ENCODE assay signal across 15 mouse cellular contexts in genomic region chr4:147957141-147957540, GRCm38 (mm10). TPM values are rescaled to one million over a fixed set of nuclear protein-coding genes. Genes with fewer than 3 reads are reported as not detected.
DNase-seq lines count a peak whose midpoint lies in the region; ATAC-seq and TF ChIP-seq lines count a peak whose summit lies in the region.
"Had no signal": no experiment of that assay in that cellular context is flagged by ENCODE, and none has a peak within 500 bp of the region (broad histone marks: within the 10 kb centered on the region; RNA-seq: fewer than 3 reads in every experiment).

No protein-coding gene starts in this region.

- no peak for TF ChIP-seq CTCF in stomach, postnatal 0 days (IDR thresholded peaks at IDR 0.05; ENCODE audit: low read depth)
- no peak for TF ChIP-seq CTCF in left cerebral cortex, adult 2 months (IDR thresholded peaks at IDR 0.05)

- no peak for TF ChIP-seq EP300 in stomach, postnatal 0 days (optimal IDR thresholded peaks at IDR 0.05)

- no peaks in the 10 kb centered on the region for H3K4me1 ChIP-seq in forebrain, embryonic 11.5 days (replicated peaks; ENCODE audit: control insufficient read depth, insufficient read depth, low read length)
- no peaks in the 10 kb centered on the region for H3K4me1 ChIP-seq in forebrain, embryonic 16.5 days (replicated peaks; ENCODE audit: control insufficient read depth, insufficient read depth, low read length)
- H3K4me1 ChIP-seq in midbrain, embryonic 11.5 days (ENCODE audit: control insufficient read depth, insufficient read depth, low read length) = no peaks in the 10 kb centered on the region
- no peaks in the 10 kb centered on the region for H3K4me1 ChIP-seq in midbrain, embryonic 14.5 days (ENCODE audit: control insufficient read depth, insufficient read depth, low read length)
- H3K4me1 ChIP-seq in embryonic facial prominence, embryonic 11.5 days (ENCODE audit: control insufficient read depth, insufficient read depth, low read length) = no peaks in the 10 kb centered on the region
- no peaks in the 10 kb centered on the region for H3K4me1 ChIP-seq in stomach, postnatal 0 days (replicated peaks; ENCODE audit: control insufficient read depth, insufficient read depth)

- no peaks in the 10 kb centered on the region for H3K9me3 ChIP-seq in forebrain, embryonic 11.5 days (ENCODE audit: control insufficient read depth, low read length)
- no peaks in the 10 kb centered on the region for H3K9me3 ChIP-seq in forebrain, embryonic 16.5 days (ENCODE audit: control insufficient read depth, low read length)
- H3K9me3 ChIP-seq in midbrain, embryonic 11.5 days (ENCODE audit: control insufficient read depth, low read length) = no peaks in the 10 kb centered on the region
- no peaks in the 10 kb centered on the region for H3K9me3 ChIP-seq in midbrain, embryonic 14.5 days (ENCODE audit: control insufficient read depth, low read length)
- H3K9me3 ChIP-seq in embryonic facial prominence, embryonic 11.5 days (replicated peaks; ENCODE audit: control insufficient read depth, low read length) = no peaks in the 10 kb centered on the region
- no peaks in the 10 kb centered on the region for H3K9me3 ChIP-seq in stomach, postnatal 0 days (ENCODE audit: control insufficient read depth, low read length)

- ATAC-seq in forebrain, embryonic 11.5 days (replicated peaks; ENCODE audit: low FRiP score) = no peak
- no peak for ATAC-seq in forebrain, embryonic 16.5 days
- ATAC-seq in midbrain, embryonic 11.5 days (ENCODE audit: low FRiP score) = no peak
- no peak for ATAC-seq in midbrain, embryonic 14.5 days (ENCODE audit: low FRiP score, low TSS enrichment)
- no peak for ATAC-seq in embryonic facial prominence, embryonic 11.5 days (replicated peaks; ENCODE audit: insufficient number of reproducible peaks, low FRiP score, low TSS enrichment, low read depth)
- no peak for ATAC-seq in stomach, postnatal 0 days (ENCODE audit: low FRiP score, low TSS enrichment)
- ATAC-seq: intestine, embryonic 16.5 days had no signal

- no peak overlapping the region for H3K27ac ChIP-seq in forebrain, embryonic 11.5 days (ENCODE audit: low read depth, low read length)
- H3K27ac ChIP-seq in forebrain, embryonic 16.5 days (ENCODE audit: low read length) = no peak overlapping the region
- no peak overlapping the region for H3K27ac ChIP-seq in midbrain, embryonic 11.5 days (ENCODE audit: low read depth, low read length)
- H3K27ac ChIP-seq in midbrain, embryonic 14.5 days (replicated peaks; ENCODE audit: low read depth, low read length) = no peak overlapping the region
- H3K27ac ChIP-seq in embryonic facial prominence, embryonic 11.5 days (replicated peaks; ENCODE audit: low read depth, low read length) = no peak overlapping the region
- no peak overlapping the region for H3K27ac ChIP-seq in stomach, postnatal 0 days (replicated peaks)
- no peak overlapping the region for H3K27ac ChIP-seq in left cerebral cortex, adult 2 months

- H3K27me3 ChIP-seq in forebrain, embryonic 11.5 days (ENCODE audit: control insufficient read depth, insufficient read depth, low read length) = no peaks in the 10 kb centered on the region
- 0 out of 2 replicates have a peak, but pooled peaks cover 3% of the 10 kb centered on the region for H3K27me3 ChIP-seq in forebrain, embryonic 16.5 days (replicated peaks; ENCODE audit: control insufficient read depth, insufficient read depth, low read length)
- no peaks in the 10 kb centered on the region for H3K27me3 ChIP-seq in midbrain, embryonic 11.5 days (ENCODE audit: control insufficient read depth, insufficient read depth, low read length)
- no peaks in the 10 kb centered on the region for H3K27me3 ChIP-seq in midbrain, embryonic 14.5 days (ENCODE audit: control insufficient read depth, insufficient read depth, low read length)
- no peaks in the 10 kb centered on the region for H3K27me3 ChIP-seq in embryonic facial prominence, embryonic 11.5 days (ENCODE audit: control insufficient read depth, insufficient read depth, low read length)
- H3K27me3 ChIP-seq in stomach, postnatal 0 days (ENCODE audit: control insufficient read depth, insufficient read depth, low read length) = no peaks in the 10 kb centered on the region

- no peak overlapping the region for H3K4me3 ChIP-seq in forebrain, embryonic 11.5 days (ENCODE audit: low read depth, low read length)
- H3K4me3 ChIP-seq in forebrain, embryonic 16.5 days (replicated peaks; ENCODE audit: low read length) = no peak overlapping the region
- H3K4me3 ChIP-seq in midbrain, embryonic 11.5 days (ENCODE audit: low read depth, low read length) = no peak overlapping the region
- H3K4me3 ChIP-seq in midbrain, embryonic 14.5 days (replicated peaks; ENCODE audit: low read depth, low read length) = no peak overlapping the region
- H3K4me3 ChIP-seq in embryonic facial prominence, embryonic 11.5 days (ENCODE audit: low read depth, low read length) = no peak overlapping the region
- no peak overlapping the region for H3K4me3 ChIP-seq in stomach, postnatal 0 days (ENCODE audit: low read depth, low read length)
- H3K4me3 ChIP-seq in left cerebral cortex, adult 2 months = no peak overlapping the region
- H3K4me3 ChIP-seq: erythroblast, embryonic 14.5 days had no signal

- no peak overlapping the region for H3K4me2 ChIP-seq in forebrain, embryonic 11.5 days (ENCODE audit: low read depth, low read length, severe bottlenecking)
- H3K4me2 ChIP-seq in forebrain, embryonic 16.5 days (ENCODE audit: low read length) = no peak overlapping the region
- H3K4me2 ChIP-seq in midbrain, embryonic 11.5 days = no peak overlapping the region
- H3K4me2 ChIP-seq in midbrain, embryonic 14.5 days (ENCODE audit: low read length) = no peak overlapping the region
- H3K4me2 ChIP-seq in embryonic facial prominence, embryonic 11.5 days (ENCODE audit: low read depth, low read length) = no peak overlapping the region
- H3K4me2 ChIP-seq in stomach, postnatal 0 days (replicated peaks; ENCODE audit: low read depth) = no peak overlapping the region

- WGBS in forebrain, embryonic 11.5 days = 44% methylated on average over 11 of the region's 11 CpGs
- WGBS in forebrain, embryonic 16.5 days = 37% methylated on average over 11 of the region's 11 CpGs
- 40% methylated on average over 11 of the region's 11 CpGs for WGBS in midbrain, embryonic 11.5 days
- 43% methylated on average over 11 of the region's 11 CpGs for WGBS in midbrain, embryonic 14.5 days
- WGBS in embryonic facial prominence, embryonic 11.5 days = 46% methylated on average over 11 of the region's 11 CpGs
- 32% methylated on average over 11 of the region's 11 CpGs for WGBS in stomach, postnatal 0 days

- H3K9ac ChIP-seq in forebrain, embryonic 11.5 days (ENCODE audit: low read length) = no peak overlapping the region
- H3K9ac ChIP-seq in forebrain, embryonic 16.5 days (replicated peaks; ENCODE audit: low read depth, low read length) = no peak overlapping the region
- no peak overlapping the region for H3K9ac ChIP-seq in midbrain, embryonic 11.5 days (ENCODE audit: low read length)
- H3K9ac ChIP-seq in midbrain, embryonic 14.5 days (replicated peaks; ENCODE audit: low read length) = no peak overlapping the region
- no peak overlapping the region for H3K9ac ChIP-seq in embryonic facial prominence, embryonic 11.5 days (replicated peaks; ENCODE audit: low read length)
- no peak overlapping the region for H3K9ac ChIP-seq in stomach, postnatal 0 days (ENCODE audit: low read length)

- peak; percentile 67 for DNase-seq in forebrain, embryonic 11.5 days (ENCODE audit: low spot score)
- DNase-seq in midbrain, embryonic 11.5 days (ENCODE audit: low spot score, missing footprints) = peak; percentile 89
- no peak for DNase-seq in midbrain, embryonic 14.5 days
- DNase-seq in embryonic facial prominence, embryonic 11.5 days (ENCODE audit: low spot score) = peak; percentile 78
- DNase-seq in stomach, postnatal 0 days (ENCODE audit: low spot score) = no peak
- DNase-seq in left cerebral cortex, adult 2 months (ENCODE audit: extremely low spot score in 1 of 2, low spot score in 2 of 2) = no peak
- DNase-seq in cerebellum, postnatal 4 days (ENCODE audit: low spot score in 2 of 2) = no peak
- DNase-seq: cerebellum, adult 2 months; lung, adult 18-20 months; thymus, postnatal 36 days had no signal

- no peaks in the 10 kb centered on the region for H3K36me3 ChIP-seq in forebrain, embryonic 11.5 days (ENCODE audit: control insufficient read depth, insufficient read depth, low read length)
- H3K36me3 ChIP-seq in forebrain, embryonic 16.5 days (ENCODE audit: control insufficient read depth, insufficient read depth) = no peaks in the 10 kb centered on the region; the same call in 1 of the 2 replicates
- H3K36me3 ChIP-seq in midbrain, embryonic 11.5 days (ENCODE audit: control insufficient read depth, insufficient read depth, low read length) = no peaks in the 10 kb centered on the region
- no peaks in the 10 kb centered on the region for H3K36me3 ChIP-seq in midbrain, embryonic 14.5 days (ENCODE audit: control insufficient read depth, insufficient read depth, low read length)
- H3K36me3 ChIP-seq in embryonic facial prominence, embryonic 11.5 days (replicated peaks; ENCODE audit: control insufficient read depth, insufficient read depth, low read depth, low read length) = no peaks in the 10 kb centered on the region
- H3K36me3 ChIP-seq in stomach, postnatal 0 days (ENCODE audit: control insufficient read depth, insufficient read depth, low read length) = no peaks in the 10 kb centered on the region

- intact Hi-C loops in left cerebral cortex, adult 2 months (cut with DNase I) = no loop called here

RNA-seq across cellular contexts. Expression of gene 2510039O18Rik, which starts 16.4 kb away (rescaled TPM):
- polyA plus RNA-seq in forebrain, embryonic 11.5 days (2014; fragmentation: Nextera tagmentation; extraction: Ambion mirVana) = 16.3 and 16.7 TPM in 2 replicates
- polyA plus RNA-seq in forebrain, embryonic 16.5 days (2015; fragmentation: Nextera tagmentation; extraction: Ambion mirVana) = 10.0 and 11.2 TPM in 2 replicates
- polyA plus RNA-seq in midbrain, embryonic 11.5 days (2014; fragmentation: Nextera tagmentation; extraction: Ambion mirVana) = 14.3 and 15.3 TPM in 2 replicates
- 15.5 and 15.8 TPM in 2 replicates for polyA plus RNA-seq in midbrain, embryonic 14.5 days (2014; fragmentation: Nextera tagmentation; extraction: Ambion mirVana)
- polyA plus RNA-seq in embryonic facial prominence, embryonic 11.5 days (2014; fragmentation: Nextera tagmentation; extraction: Ambion mirVana) = 14.5 and 15.9 TPM in 2 replicates
- polyA plus RNA-seq in stomach, postnatal 0 days (2015; fragmentation: Nextera tagmentation; extraction: Ambion mirVana) = 13.3 and 15.5 TPM in 2 replicates
- total RNA-seq in left cerebral cortex, adult 2 months (2021) = 10 to 100 TPM; 28.9 to 31.2 TPM

RNA-seq across cellular contexts. Expression of gene Plod1, which starts 20.6 kb away (rescaled TPM):
- 21.6 and 26.6 TPM in 2 replicates for polyA plus RNA-seq in forebrain, embryonic 11.5 days (2014; fragmentation: Nextera tagmentation; extraction: Ambion mirVana)
- polyA plus RNA-seq in forebrain, embryonic 16.5 days (2015; fragmentation: Nextera tagmentation; extraction: Ambion mirVana) = 16.3 and 18.1 TPM in 2 replicates
- polyA plus RNA-seq in midbrain, embryonic 11.5 days (2014; fragmentation: Nextera tagmentation; extraction: Ambion mirVana) = 24.2 and 25.8 TPM in 2 replicates
- polyA plus RNA-seq in midbrain, embryonic 14.5 days (2014; fragmentation: Nextera tagmentation; extraction: Ambion mirVana) = 13.5 and 20.7 TPM in 2 replicates
- 32.7 and 36.4 TPM in 2 replicates for polyA plus RNA-seq in embryonic facial prominence, embryonic 11.5 days (2014; fragmentation: Nextera tagmentation; extraction: Ambion mirVana)
- polyA plus RNA-seq in stomach, postnatal 0 days (2015; fragmentation: Nextera tagmentation; extraction: Ambion mirVana) = 20.1 and 21.7 TPM in 2 replicates
- 10 to 100 TPM; 14.2 to 14.4 TPM for total RNA-seq in left cerebral cortex, adult 2 months (2021)

RNA-seq across cellular contexts. Expression of gene Nppb, which starts 28.4 kb away (rescaled TPM):
- polyA plus RNA-seq in forebrain, embryonic 11.5 days (2014; fragmentation: Nextera tagmentation; extraction: Ambion mirVana) = not detected in 2 replicates
- not detected in 2 replicates for polyA plus RNA-seq in forebrain, embryonic 16.5 days (2015; fragmentation: Nextera tagmentation; extraction: Ambion mirVana)
- 0.23 and 0.29 TPM in 2 replicates for polyA plus RNA-seq in midbrain, embryonic 11.5 days (2014; fragmentation: Nextera tagmentation; extraction: Ambion mirVana)
- polyA plus RNA-seq in midbrain, embryonic 14.5 days (2014; fragmentation: Nextera tagmentation; extraction: Ambion mirVana) = not detected in 2 replicates
- 0.57 and 1.0 TPM in 2 replicates for polyA plus RNA-seq in embryonic facial prominence, embryonic 11.5 days (2014; fragmentation: Nextera tagmentation; extraction: Ambion mirVana)
- not detected in 2 replicates for polyA plus RNA-seq in stomach, postnatal 0 days (2015; fragmentation: Nextera tagmentation; extraction: Ambion mirVana)
- total RNA-seq in left cerebral cortex, adult 2 months (2021) = not detected
- total RNA-seq: gastrocnemius, adult 18-20 months; left cerebral cortex, adult 18-20 months had no signal
- polyA plus RNA-seq: erythroblast, embryonic 14.5 days; intestine, embryonic 16.5 days had no signal

RNA-seq across cellular contexts. Expression of gene Nppa, which starts 43.4 kb away (rescaled TPM):
- polyA plus RNA-seq in forebrain, embryonic 11.5 days (2014; fragmentation: Nextera tagmentation; extraction: Ambion mirVana) = 0.29 TPM in 1 of 2 replicates, not detected in the other
- 0.83 TPM in 1 of 2 replicates, not detected in the other for polyA plus RNA-seq in forebrain, embryonic 16.5 days (2015; fragmentation: Nextera tagmentation; extraction: Ambion mirVana)
- polyA plus RNA-seq in midbrain, embryonic 11.5 days (2014; fragmentation: Nextera tagmentation; extraction: Ambion mirVana) = 0.51 and 0.68 TPM in 2 replicates
- polyA plus RNA-seq in midbrain, embryonic 14.5 days (2014; fragmentation: Nextera tagmentation; extraction: Ambion mirVana) = 2.9 and 4.1 TPM in 2 replicates
- 1.9 and 19.5 TPM in 2 replicates for polyA plus RNA-seq in embryonic facial prominence, embryonic 11.5 days (2014; fragmentation: Nextera tagmentation; extraction: Ambion mirVana)
- polyA plus RNA-seq in stomach, postnatal 0 days (2015; fragmentation: Nextera tagmentation; extraction: Ambion mirVana) = 0.30 and 0.74 TPM in 2 replicates
- not detected for total RNA-seq in left cerebral cortex, adult 2 months (2021)
- total RNA-seq: gastrocnemius, adult 18-20 months had no signal
- polyA plus RNA-seq: cerebellum, adult 2 months; erythroblast, embryonic 14.5 days had no signal

RNA-seq across cellular contexts. Expression of gene Mfn2, which starts 52.6 kb away (rescaled TPM):
- polyA plus RNA-seq in forebrain, embryonic 11.5 days (2014; fragmentation: Nextera tagmentation; extraction: Ambion mirVana) = 47.5 and 49.0 TPM in 2 replicates
- 82.4 and 90.7 TPM in 2 replicates for polyA plus RNA-seq in forebrain, embryonic 16.5 days (2015; fragmentation: Nextera tagmentation; extraction: Ambion mirVana)
- 36.8 and 42.4 TPM in 2 replicates for polyA plus RNA-seq in midbrain, embryonic 11.5 days (2014; fragmentation: Nextera tagmentation; extraction: Ambion mirVana)
- 56.9 and 77.2 TPM in 2 replicates for polyA plus RNA-seq in midbrain, embryonic 14.5 days (2014; fragmentation: Nextera tagmentation; extraction: Ambion mirVana)
- polyA plus RNA-seq in embryonic facial prominence, embryonic 11.5 days (2014; fragmentation: Nextera tagmentation; extraction: Ambion mirVana) = 23.1 and 28.0 TPM in 2 replicates
- polyA plus RNA-seq in stomach, postnatal 0 days (2015; fragmentation: Nextera tagmentation; extraction: Ambion mirVana) = 26.7 and 27.2 TPM in 2 replicates
- 100 to 1,000 TPM; 181 to 199 TPM for total RNA-seq in left cerebral cortex, adult 2 months (2021)

Comparison
In these comparisons a context has a peak if more than half of its experiments do, and no peak if none do; other contexts are left out.
1. DNase-seq: peak in forebrain, embryonic 11.5 days (single experiment), midbrain, embryonic 11.5 days (single experiment) and embryonic facial prominence, embryonic 11.5 days (single experiment); none in midbrain, embryonic 14.5 days (single experiment), stomach, postnatal 0 days (single experiment), left cerebral cortex, adult 2 months (0 of 2) and cerebellum, postnatal 4 days (0 of 2).